Mouse (Mus musculus): ENCODE measurements around the gene Timm10. TPM values are rescaled to one million over a fixed set of nuclear protein-coding genes. Genes with fewer than 3 reads are reported as not detected.

Timm10 gene
- polyA plus RNA-seq, 1 experiment from 2014 or later: 63.9 TPM

- Histone ChIP-seq H3K27ac (ENCODE audit: low read depth) (no peak overlapping the region), H3K9ac (replicated peaks) (no peak overlapping the region), H3K4me1 (ENCODE audit: insufficient read depth) (no peaks in the 10 kb centered on the region), H3K27me3 (ENCODE audit: insufficient read depth, low read length) (no peaks in the 10 kb centered on the region), H3K9me3 (ENCODE audit: low read length) (no peaks in the 10 kb centered on the region), H3K4me3 (ENCODE audit: low read depth, low read length) (no peak overlapping the region), H3K36me3 (replicated peaks; ENCODE audit: insufficient read depth, low read length) (peaks cover 84% of the 10 kb centered on the region), H3K4me2 (ENCODE audit: low read depth, low read length) (no peak overlapping the region)
- ATAC-seq (no peak), DNase-seq (no peak)
- WGBS (ENCODE audit: insufficient replicate concordance): 90% methylated on average over 7 of the region's 7 CpGs
- TF ChIP-seq CTCF (IDR thresholded peaks at IDR 0.05; ENCODE audit: low read depth) (no peak), EP300 (IDR thresholded peaks at IDR 0.05; ENCODE audit: low read depth) (no peak)
Observed at GRCm38 (mm10) chr2:84859991-84860780, 33.4 kb downstream of the Timm10 start.

- 60% methylated on average over 3 of the region's 3 CpGs for WGBS (ENCODE audit: insufficient replicate concordance)
- DNase-seq (no peak), ATAC-seq (no peak)
- Histone ChIP-seq H3K27me3 (ENCODE audit: insufficient read depth, low read length) (peaks cover 11% of the 10 kb centered on the region), H3K27ac (ENCODE audit: low read depth) (no peak overlapping the region), H3K9ac (replicated peaks) (no peak overlapping the region), H3K4me1 (ENCODE audit: insufficient read depth) (peaks cover 7% of the 10 kb centered on the region; the same call in 1 of the 2 replicates), H3K4me3 (ENCODE audit: low read depth, low read length) (no peak overlapping the region), H3K36me3 (replicated peaks; ENCODE audit: insufficient read depth, low read length) (peaks cover 72% of the 10 kb centered on the region), H3K4me2 (ENCODE audit: low read depth, low read length) (no peak overlapping the region), H3K9me3 (ENCODE audit: low read length) (no peaks in the 10 kb centered on the region)
- TF ChIP-seq CTCF (IDR thresholded peaks at IDR 0.05; ENCODE audit: low read depth) (no peak), EP300 (IDR thresholded peaks at IDR 0.05; ENCODE audit: low read depth) (no peak)
Observed at GRCm38 (mm10) chr2:84861430-84861829, 34.6 kb downstream of the Timm10 start.

DNA sequence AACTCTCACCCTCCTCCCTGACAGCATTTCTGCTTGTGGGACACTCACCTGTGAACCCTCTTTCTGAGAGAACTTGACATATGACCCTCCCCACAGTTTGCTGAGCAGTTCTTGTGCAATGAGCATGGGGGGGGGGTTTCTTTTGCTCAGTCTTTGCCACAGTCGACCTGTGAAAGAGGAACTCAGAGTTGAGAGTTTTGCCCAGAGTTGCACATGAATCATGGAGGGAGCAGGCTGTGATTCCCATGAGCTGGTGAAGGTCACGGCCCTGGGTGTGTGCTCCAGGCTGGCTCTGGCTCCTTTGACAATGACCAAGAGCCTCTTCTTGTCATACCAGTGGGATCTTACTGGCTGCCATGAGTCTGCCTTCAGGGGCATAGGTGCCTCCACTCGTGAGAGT is 35.4 kb downstream of the Timm10 start:
- H3K9ac ChIP-seq (replicated peaks): no peak overlapping the region
- H3K4me2 ChIP-seq (ENCODE audit: low read depth, low read length): no peak overlapping the region
- ATAC-seq: no peak
- no peak overlapping the region for H3K27ac ChIP-seq (ENCODE audit: low read depth)
- DNase-seq: no peak
- peaks cover 19% of the 10 kb centered on the region for H3K27me3 ChIP-seq (ENCODE audit: insufficient read depth, low read length)
- TF ChIP-seq EP300 (IDR thresholded peaks at IDR 0.05; ENCODE audit: low read depth) (no peak), CTCF (IDR thresholded peaks at IDR 0.05; ENCODE audit: low read depth) (no peak)
- no peaks in the 10 kb centered on the region for H3K9me3 ChIP-seq (ENCODE audit: low read length)
- 64% methylated on average over 3 of the region's 3 CpGs for WGBS (ENCODE audit: insufficient replicate concordance)
- H3K4me3 ChIP-seq (ENCODE audit: low read depth, low read length): no peak overlapping the region
- peaks cover 64% of the 10 kb centered on the region for H3K36me3 ChIP-seq (replicated peaks; ENCODE audit: insufficient read depth, low read length)
- peaks cover 7% of the 10 kb centered on the region; the same call in 1 of the 2 replicates for H3K4me1 ChIP-seq (ENCODE audit: insufficient read depth)

DNA sequence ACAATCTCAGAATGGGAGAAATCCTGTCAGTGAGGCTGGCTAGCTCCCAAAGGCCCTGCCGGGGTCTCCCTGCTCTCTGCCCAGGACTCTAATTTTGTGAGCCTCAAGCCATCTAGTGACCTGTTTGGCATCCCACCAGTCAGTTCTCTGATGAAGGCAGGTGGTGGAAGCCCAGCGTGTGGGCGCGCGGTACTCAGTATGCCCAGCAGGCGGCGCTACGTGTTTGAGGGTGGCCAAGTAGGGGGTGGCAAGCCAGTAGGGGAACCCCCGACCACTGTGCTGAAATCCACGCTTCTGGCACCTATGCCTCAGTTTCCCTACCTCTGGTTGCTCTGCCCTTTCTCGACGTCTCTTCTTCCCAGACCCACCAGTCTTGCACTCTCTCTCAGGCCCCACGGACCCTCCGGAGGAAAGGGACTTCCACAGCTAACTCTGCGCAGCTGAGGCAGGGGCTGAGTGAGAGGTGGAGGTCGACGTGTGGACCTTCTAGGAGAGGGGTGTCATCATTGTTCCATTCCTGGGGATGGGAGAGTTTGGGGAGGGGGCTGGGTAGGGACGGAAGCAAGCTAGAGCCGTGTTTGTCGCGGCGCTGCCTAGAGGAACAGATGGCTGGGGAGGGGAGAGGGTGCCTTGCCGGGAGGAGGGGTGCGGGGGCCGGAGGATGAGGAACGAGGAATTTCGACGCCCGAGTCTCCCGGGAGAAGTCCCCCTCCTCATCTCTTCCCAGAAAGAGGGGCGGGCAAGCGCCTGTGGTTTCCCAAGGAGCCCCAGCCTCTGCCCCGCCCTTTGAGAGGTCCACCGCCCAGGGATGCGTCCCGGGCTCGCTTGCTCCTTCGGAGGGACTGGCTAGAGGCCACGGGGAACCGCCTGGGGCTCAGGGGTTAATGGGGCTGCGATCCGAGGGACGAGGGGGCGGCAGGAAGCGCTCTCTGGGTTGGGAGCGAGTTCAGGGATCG is 39.1 kb downstream of the Timm10 start:
- Histone ChIP-seq H3K9ac (replicated peaks) (no peak overlapping the region), H3K36me3 (replicated peaks; ENCODE audit: insufficient read depth, low read length) (peaks cover 31% of the 10 kb centered on the region), H3K27ac (ENCODE audit: low read depth) (no peak overlapping the region), H3K4me2 (ENCODE audit: low read depth, low read length) (peak overlapping the region; percentile 27), H3K4me1 (ENCODE audit: insufficient read depth) (peaks cover 11% of the 10 kb centered on the region; the same call in 1 of the 2 replicates), H3K4me3 (ENCODE audit: low read depth, low read length) (peak overlapping the region; percentile 2; the same call in 1 of the 2 replicates), H3K27me3 (ENCODE audit: insufficient read depth, low read length) (peaks cover 42% of the 10 kb centered on the region), H3K9me3 (ENCODE audit: low read length) (no peaks in the 10 kb centered on the region)
- TF ChIP-seq EP300 (IDR thresholded peaks at IDR 0.05; ENCODE audit: low read depth): no peak
- peak; percentile 88 for TF ChIP-seq CTCF (IDR thresholded peaks at IDR 0.05; ENCODE audit: low read depth)
- 4% methylated on average over 41 of the region's 47 CpGs for whole genome bisulfite sequencing (ENCODE audit: insufficient replicate concordance)
- 0 out of 2 replicates have a peak, but pooled peaks have one; percentile 31 for ATAC-seq
- DNase-seq: peak; percentile 80

- Histone ChIP-seq H3K4me2 (ENCODE audit: low read depth, low read length) (no peak overlapping the region), H3K36me3 (replicated peaks; ENCODE audit: insufficient read depth, low read length) (peaks cover 6% of the 10 kb centered on the region; the same call in 1 of the 2 replicates), H3K4me1 (ENCODE audit: insufficient read depth) (peaks cover 19% of the 10 kb centered on the region), H3K9ac (replicated peaks) (no peak overlapping the region), H3K4me3 (ENCODE audit: low read depth, low read length) (no peak overlapping the region), H3K9me3 (ENCODE audit: low read length) (no peaks in the 10 kb centered on the region), H3K27me3 (ENCODE audit: insufficient read depth, low read length) (peaks cover 69% of the 10 kb centered on the region), H3K27ac (ENCODE audit: low read depth) (no peak overlapping the region)
- peak; percentile 60 for ATAC-seq
- TF ChIP-seq EP300 (IDR thresholded peaks at IDR 0.05; ENCODE audit: low read depth) (no peak), CTCF (IDR thresholded peaks at IDR 0.05; ENCODE audit: low read depth) (peak; percentile 96)
- peak; percentile 89 for DNase-seq
- WGBS (ENCODE audit: insufficient replicate concordance): 3% methylated on average over 5 of the region's 5 CpGs
Observed at GRCm38 (mm10) chr2:84868521-84868943, 41.7 kb downstream of the Timm10 start.

- no peak overlapping the region for H3K9ac ChIP-seq (replicated peaks)
- TF ChIP-seq CTCF (IDR thresholded peaks at IDR 0.05; ENCODE audit: low read depth) (no peak), EP300 (IDR thresholded peaks at IDR 0.05; ENCODE audit: low read depth) (no peak)
- peaks cover 2% of the 10 kb centered on the region; the same call in 1 of the 2 replicates for H3K36me3 ChIP-seq (replicated peaks; ENCODE audit: insufficient read depth, low read length)
- no peak overlapping the region for H3K4me3 ChIP-seq (ENCODE audit: low read depth, low read length)
- DNase-seq (no peak), ATAC-seq (no peak)
- H3K9me3 ChIP-seq (ENCODE audit: low read length): no peaks in the 10 kb centered on the region
- peaks cover 73% of the 10 kb centered on the region for H3K27me3 ChIP-seq (ENCODE audit: insufficient read depth, low read length)
- no peak overlapping the region for H3K27ac ChIP-seq (ENCODE audit: low read depth)
- H3K4me1 ChIP-seq (ENCODE audit: insufficient read depth): peaks cover 19% of the 10 kb centered on the region
- 33% methylated on average over 2 of the region's 2 CpGs for WGBS (ENCODE audit: insufficient replicate concordance)
- H3K4me2 ChIP-seq (ENCODE audit: low read depth, low read length): no peak overlapping the region
Observed at GRCm38 (mm10) chr2:84868977-84869376, 42.2 kb downstream of the Timm10 start.

All from liver, postnatal 0 days (tissue).